Mouse (Mus musculus) frontal cortex, adult (tissue): Measurements from ENCODE around the gene Trim37.

ENCODE experiments used
- ATAC-seq: cut with Nextera tagmentation; 2 replicates; pipeline ENCODE4 v1.9.2; 2017; ENCODE audit warnings: mild to moderate bottlenecking, moderate library complexity, mixed read lengths; ENCODE audit not compliant: low TSS enrichment

The Trim37 gene

DNA sequence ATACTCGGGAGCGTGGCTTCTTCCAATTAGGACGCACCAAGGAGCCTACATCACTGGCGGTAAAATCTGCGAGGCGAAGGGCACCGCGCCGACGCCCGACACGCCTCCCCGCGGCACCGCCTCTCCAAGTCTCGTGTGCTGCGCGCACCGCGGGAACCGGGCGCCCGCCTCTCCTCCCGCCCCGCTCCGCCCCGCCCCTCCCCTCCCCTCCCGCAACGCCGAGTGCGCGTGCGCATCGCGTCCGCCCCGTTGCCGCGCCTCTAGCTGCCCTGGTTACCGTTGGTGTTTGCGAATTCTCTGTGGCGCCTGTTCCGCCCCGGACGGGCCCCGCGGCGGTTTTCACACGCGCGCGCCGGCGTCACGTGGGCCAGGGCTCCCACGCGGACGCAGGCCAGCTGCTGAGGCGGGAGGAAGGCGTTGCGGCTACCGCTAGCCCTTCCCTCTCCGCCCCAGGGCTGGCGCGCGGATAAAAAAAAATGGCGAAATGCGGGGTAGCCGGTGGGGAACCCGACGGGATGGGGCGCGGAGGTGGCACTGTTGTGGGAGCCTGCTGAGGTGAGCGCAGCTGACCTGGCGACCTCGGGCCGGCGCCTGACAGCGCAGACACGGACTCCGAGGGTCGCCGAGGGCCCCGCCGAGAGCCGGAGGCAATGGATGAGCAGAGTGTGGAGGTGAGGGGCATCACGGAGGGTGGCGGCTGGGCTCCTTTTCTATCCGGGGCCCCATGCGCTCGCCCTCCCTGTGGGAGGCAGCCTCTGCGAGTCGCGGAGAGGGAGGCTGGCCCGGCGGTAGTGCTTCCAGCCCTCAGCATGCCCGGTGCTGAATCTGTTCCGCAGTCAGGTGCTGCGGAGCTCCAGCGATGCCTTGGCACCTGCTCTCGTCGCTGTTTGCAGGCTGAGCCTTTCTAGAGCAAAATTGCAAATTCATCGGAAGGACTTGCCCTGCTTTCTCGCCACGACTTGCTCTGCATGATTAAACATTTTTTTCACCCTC lies at the start of gene Trim37:
Gene Trim37 (plus strand): TSS at position 254 of the 993 bp plus-strand sequence.
- ATAC-seq, result peak; percentile 95

DNA sequence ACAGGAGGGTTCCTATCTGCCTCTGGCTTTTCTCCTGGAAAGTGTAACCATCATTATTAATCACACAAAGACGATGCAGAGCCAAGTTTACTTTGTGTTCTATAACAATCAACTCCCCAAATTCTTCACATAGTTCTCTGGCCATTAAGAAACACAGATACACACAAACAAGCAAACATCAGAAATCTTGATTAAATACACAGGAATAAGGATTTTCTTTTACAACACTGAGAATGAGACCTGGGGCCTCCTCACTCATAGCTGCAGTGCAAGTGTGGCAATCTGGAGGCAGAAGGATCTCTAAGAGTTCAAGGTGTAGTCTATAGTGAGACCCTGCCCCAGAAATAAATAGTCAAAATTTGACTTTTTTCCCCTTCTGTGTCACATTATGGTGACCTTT lies 43.2 kb upstream of the Trim37 start:
- no peak for ATAC-seq

DNA sequence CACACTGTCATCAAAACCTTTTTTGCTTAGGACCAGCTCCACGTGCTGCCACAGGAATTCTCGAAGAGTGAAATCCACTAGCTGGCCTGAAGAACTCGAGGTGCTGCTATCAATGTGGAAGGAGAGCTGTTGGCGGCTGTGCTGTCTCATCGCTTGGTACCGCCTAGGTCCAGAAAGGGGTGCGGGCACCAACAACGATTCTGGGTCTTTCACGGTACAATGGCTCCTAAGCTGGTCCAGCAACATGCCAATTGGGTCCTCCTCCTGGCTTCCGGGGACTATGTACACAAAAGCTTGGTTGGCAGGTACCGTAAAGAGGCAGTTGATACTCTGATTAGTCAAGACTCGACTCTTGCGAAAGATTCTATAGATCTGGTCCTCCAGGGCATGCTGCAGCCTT lies 41.4 kb upstream of the Trim37 start:
- ATAC-seq, result no peak

DNA sequence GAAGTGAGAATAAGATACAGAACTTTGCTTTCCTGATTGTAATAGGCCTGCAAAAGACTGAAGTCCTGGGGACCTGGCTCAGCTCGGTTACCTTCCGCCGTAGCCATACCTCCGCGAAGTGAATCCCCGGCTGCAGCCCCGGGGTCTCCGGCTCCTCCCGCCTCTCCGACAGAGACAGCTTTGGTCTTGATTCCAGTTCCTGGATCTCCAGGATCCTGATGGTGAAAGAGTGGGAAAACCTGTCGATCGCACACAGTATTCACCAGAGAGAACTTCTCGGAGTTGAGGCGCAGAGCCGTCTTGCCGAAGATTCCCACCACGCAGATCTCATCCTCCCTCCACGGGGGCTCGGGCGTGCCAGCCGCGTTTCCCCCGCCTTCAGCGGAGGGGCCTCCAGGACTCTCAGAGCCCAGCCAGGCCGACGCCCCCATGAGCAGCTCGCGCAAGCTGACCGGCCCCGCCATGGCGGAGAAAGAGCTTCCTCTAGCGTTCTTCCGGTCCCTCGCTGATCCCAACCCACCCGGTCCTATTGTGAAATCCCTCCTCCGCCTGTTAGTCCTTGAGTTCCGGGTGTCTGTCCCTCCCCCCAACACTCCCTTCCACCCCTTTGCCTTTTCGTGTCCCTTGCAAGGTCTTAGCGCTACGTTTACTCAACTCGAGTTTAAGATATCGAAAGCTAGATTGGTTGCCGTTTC lies 40.4 kb upstream of the Trim37 start, which contains the start of gene Smg8:
Gene Smg8 (minus strand): TSS at position 485 of the 695 bp plus-strand sequence.
- ATAC-seq, result peak; percentile 97

DNA sequence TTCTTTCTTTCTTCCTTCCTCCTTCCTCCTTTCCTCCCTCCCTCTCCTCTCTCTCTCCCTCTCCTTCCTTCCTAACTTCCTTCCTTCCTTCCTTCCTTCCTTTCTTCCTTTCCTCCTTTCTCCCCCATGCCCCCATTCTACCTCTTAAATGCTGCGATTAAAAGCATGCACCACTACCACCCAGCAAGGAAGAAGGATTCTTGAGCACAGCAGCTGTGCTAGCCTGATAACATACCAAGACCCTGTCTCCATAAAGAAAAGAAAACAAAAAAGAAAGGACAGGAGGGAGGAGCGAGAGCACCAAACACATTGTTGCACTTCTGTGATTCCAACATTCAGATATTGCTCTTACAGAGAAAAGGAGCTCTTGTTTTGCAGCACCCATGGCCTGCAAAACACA lies 39.7 kb upstream of the Trim37 start:
- ATAC-seq, result no peak

DNA sequence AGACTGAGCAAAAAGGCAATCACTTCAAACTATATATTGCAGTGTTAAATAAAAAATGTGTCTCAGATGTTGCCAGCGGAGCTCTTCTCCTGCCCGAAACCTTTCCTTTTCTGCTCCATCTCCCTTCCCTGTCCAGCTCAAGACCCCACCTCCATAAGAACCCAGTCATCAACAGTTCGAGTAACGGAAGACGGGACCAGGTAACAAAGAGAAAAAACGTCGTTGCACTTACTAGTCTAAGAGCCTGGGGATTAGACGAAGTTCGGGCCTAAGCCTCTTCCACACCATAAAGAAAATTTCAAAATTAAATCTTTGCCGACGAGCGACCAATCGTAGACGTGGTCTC lies 18.5 kb upstream of the Trim37 start, which contains the start of gene Prr11:
Gene Prr11 (minus strand): TSS at position 300 of the 346 bp plus-strand sequence.
- ATAC-seq, result no peak

DNA sequence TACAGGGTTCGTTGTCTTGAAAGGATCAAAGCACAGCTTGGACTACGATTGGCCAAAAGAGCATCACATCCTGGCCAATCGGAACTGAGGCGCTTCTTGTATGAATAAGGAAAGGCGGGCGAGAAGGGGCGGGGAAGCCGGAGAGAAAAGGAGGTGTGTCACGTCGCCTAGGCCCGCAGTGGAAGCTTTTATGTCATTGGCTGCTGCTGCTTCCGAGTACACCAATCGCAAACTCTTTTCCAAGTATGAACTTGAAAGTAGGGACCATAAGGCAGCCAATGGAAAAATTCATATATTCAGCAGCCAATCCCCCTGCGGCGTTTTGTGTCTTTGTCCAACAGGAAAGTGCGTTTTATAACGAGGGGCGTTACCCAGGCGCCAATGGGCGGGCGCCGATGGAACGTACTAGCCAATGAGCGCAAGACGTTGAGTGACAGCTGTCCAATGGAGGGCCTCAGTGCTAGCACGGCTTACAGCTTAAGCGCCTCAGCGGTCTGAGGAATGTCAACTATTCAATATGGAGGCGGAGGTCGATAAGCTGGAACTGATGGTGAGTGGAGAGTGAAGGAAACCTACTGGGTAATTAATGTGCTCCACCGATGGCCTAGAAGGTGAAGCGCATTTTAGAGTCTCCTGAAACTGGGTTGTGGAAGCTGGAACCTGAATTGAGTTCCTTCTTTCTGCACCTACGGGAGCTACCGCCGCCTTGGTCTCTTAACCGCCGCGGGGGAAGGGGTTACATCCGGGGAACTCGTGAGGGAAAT lies 17.9 kb upstream of the Trim37 start, which contains the start of gene Ska2:
Gene Ska2 (plus strand): TSS at position 480 of the 764 bp plus-strand sequence.
- peak; percentile 98 for ATAC-seq

DNA sequence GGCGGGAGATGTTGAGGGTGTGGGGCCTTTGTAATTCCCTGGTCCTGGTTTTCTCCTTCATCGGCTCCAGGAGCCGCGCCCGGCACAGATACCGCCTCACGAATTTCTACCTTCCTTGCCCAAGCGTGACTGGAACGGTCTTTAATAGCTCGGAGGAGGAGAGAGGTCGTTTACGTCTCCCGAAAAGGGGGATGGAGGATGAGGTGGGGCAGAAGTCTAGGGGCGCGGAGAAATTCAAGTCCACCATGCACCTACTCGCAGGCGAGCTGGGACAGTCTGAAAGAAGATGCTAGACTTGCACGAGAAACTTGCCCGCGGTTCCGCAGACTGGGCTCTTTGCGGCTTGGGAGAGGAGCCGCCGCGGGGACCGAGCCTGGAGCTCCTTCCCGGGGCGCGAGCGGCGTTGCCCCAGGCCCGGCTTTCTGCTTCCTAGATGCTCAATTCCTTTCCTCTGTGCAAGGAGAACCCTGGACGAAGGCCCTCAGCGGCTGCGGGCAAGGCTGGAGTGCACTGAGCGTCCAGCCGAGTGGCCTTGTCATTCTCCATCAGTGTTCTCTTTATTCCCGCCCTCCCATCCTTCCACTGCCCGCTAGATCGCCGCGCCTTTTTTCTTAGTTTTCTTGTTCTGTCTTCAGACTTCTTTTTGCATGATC lies 17.2 kb upstream of the Trim37 start:
- ATAC-seq, result no peak; the same call in 1 of the 2 replicates

DNA sequence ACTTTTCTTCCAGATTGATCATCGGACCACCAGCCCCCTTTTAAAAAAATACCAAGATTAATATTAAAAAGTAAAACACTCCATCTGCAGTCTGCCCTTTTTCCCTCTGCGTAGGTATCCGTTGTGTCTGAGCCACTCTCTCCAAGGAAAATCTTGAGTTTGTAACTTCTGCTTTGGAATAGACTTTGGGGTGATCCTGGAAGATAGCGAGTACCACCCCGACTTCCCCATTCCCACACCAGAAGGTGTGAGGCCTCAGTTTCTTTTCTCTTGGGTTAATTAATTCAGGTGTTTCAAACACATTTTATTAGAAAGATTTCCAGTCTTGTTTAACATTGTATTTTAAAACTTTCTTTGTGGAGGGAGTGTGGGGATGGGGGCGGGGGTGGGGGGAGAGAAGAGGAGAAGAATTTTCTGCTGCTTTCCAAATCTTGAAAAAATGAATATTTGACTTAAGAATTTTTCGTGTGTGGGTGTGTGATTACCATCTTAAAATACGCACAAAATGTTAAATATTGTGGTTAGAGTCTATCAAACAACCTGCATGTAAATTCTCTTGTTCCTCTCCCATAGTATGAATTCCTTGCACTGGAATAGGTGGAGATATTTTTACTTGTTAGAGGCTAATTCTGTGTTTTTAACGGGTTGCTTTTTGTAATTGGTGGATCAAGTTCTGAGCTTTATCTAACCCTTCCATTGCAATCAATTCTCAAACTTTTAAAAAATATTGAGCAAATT lies 16.5 kb upstream of the Trim37 start:
- ATAC-seq, result no peak

DNA sequence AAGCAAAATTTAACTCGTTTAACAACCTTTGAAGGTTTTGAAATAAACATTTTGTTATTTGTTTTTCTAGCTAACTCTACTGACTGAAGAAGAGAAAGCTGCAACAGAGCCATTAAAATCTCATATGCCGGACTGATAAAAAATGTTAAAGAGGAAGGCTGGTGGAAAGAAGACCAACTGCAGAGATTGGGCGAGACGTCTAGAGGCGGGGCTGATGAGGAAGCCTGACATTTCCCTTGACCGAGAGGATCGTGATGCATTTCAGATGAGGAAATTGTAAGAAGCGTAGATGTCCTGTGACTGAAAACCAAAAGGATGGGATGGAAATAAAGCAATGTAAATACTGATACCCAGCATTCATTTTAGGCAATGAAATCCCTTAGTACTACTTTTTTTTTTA lies 5.0 kb upstream of the Trim37 start:
- no peak for ATAC-seq

DNA sequence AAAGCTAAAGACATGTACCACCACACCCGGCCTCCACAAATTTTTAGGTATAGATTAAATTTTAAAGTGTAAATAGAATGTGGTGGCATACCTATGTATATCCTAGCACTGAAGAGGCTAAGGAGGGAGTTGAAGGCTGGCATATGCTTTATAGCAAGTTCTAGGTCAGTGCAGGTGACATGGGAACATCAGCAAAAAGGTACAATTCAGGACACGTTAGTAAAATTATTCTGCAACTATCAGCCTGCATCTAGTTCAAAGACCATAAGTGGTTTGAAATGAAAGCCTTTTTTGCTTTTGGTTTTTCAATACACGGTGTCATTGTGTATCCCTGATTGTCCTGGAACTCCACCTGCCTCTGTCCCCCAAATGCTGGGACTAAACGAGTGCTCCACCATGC lies 1.3 kb upstream of the Trim37 start:
- no peak for ATAC-seq

DNA sequence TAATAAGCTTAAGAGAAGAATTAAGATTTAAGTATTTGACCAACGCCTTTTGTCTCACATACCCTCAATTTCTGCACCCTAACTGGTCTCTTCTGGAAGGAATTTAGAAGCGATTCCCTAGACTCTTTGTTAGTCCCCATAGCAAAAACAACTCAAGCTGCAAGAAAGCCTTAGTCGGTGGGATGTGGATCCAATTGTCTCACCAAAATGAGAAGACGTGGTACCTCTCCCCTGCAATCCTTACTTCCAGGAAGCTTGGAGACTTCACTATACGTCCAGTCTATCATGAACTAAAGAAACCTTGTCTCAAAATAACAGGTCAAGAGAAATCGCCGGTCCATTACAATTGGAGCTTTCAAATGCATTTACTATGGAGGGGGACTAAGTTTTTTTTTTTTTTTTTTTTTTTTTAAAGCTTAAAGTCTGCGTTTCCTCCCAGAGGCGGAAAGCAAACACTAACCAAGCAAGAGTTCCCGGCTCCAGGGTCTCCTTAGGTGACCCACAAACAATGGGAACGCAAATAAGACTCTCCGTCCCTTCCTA lies 525 bp upstream of the Trim37 start:
- no peak for ATAC-seq

DNA sequence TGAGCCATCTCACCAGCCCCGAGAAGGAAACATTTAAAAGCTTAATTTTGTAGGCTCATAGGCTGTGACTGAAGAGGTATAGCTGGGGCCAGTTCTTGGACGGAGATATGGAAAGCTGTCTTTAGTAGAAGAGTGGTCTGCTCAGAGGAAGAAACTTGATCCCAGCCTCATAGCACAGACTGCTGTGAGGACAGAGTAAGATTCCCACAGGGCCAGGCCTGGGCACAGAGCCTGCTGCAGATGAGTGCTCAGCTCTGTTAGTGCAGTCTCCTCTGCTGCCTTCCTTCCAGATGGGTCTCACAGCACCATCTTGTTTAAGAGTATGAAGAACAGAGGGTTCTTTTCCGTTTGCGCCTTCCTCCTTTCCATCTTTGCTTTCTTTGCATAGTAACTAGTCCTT lies 9.4 kb downstream of the Trim37 start:
- no peak for ATAC-seq

DNA sequence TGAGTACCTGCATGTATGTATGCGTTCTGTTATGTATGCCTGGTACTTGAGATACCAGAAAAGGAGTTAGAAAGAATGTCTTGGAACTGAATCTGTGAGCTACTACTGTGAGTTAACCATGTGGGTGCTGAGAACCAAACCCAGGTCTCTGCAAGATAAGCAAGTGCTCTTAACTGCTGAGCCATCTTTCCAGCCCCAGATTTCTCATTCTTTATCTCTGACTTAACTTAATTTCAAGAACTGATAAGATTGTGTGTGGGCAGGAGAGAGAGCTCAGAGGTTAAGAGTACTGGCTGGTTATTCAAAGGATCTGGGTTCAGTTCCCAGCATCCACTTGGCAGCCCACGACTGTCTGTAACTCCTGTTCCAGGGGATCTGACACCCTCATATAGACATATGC lies 31.1 kb downstream of the Trim37 start:
- ATAC-seq, result no peak

DNA sequence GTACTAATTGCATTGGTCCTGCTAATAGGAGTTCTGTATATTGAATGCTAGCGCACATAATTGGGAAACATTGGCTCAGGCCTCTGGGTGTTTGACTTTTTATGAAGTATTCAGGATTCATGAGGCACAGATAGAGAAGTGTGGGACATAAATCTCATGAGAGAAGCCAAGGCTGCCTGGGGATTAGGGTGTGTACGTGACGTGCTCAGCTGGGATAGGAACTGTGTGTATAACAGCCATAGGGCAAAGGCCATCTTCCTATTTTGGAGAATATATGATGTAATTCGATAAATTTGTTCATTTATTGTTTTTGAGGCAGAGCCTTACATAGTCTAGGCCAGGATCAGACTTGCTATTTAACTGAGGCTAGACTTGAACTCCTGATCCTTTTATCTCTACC lies 35.8 kb downstream of the Trim37 start:
- ATAC-seq, result no peak

DNA sequence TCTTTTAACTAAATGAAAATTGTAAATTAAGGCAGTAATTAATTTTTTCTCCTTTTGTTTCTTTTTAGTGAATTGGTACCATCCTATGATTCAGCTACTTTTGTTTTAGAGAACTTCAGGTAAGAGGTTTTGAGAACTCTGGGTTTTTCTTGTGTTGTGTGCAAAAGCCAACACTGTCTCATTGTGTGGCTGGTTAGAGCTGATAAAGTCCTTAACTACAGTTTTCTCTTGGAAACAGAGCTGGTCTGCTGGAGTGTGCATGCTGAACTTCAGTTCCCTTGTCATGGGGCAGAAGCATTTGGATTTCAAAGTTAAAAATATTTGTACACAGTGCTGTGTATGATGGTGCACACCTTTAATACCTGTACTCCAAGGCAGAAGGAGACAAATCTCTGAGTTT lies 36.9 kb downstream of the Trim37 start:
- no peak for ATAC-seq

DNA sequence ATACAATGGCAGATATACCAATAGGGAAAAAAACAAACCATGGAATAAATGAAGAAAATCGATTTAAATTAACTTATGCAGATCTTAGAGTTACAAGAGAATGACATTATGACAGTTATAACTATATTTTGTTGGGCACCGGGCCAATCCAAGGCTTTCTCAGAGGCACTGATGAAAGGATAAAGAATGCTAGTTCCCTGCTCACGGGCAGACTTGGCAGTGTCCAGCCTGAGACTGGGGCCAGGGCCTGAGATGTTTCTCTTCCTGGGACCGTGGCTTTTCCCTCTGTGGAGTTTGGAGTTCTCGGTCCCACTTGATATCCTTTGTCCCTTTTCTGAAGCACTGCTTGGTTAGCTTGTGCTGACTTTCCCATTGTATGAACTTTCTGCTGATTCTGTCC lies 46.7 kb downstream of the Trim37 start:
- ATAC-seq, result no peak

DNA sequence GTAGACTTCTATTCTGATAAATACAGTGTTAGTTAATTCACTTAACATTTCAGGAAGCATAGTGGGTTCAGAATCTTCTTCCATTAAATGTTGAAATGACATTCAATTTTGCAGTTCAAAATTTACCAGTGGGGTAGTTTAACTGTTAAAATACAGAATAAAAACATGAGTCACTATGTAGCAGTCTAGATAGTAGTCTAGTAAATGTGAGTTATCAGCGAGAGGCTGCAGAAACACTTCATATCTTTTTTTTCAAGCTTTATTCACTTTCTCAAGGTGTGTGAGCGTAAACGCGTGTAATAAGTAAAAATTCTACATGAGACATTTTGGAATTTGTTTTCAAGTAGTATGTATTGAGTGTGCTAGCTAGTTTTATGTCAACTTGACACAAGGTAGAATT lies 48.2 kb downstream of the Trim37 start:
- ATAC-seq, result no peak

DNA sequence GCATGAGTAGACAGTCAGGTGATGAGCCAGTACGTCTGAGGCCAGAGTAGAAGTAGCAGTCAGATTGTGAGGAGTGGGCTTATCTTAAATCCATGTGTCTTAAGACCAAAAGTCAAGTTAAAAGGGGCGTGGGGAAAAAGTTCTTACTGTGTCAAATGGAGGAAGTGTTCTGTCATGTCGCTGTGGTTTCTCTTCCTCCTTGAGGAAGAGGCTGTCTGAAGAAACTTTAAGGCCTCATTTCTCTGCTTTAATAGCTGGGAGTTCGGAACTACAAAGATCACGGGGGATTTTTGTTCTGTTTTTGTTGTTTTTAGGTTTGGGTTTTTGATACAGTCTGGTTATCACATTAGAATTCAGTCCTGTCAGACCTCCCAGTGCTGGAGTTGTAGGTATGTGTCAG lies 85.4 kb downstream of the Trim37 start:
- ATAC-seq, result no peak

DNA sequence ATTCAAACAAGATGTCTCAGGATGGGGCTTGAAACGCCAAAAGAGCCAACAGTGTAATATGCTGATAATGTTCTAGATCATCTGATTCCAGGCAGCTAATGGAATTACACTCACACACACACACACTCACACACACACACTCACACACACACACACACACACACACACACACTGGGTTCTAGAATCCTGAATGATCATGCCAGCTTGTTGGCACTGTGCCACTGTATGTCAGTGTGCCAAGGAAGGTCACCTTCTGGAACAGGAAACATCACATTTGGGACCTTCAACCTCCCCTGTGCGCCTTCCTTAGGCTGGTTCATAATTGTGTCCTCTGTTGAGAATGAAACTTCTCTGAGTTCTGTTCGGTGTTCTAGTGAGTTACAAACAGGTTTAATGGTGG lies 95.8 kb downstream of the Trim37 start:
- no peak for ATAC-seq

DNA sequence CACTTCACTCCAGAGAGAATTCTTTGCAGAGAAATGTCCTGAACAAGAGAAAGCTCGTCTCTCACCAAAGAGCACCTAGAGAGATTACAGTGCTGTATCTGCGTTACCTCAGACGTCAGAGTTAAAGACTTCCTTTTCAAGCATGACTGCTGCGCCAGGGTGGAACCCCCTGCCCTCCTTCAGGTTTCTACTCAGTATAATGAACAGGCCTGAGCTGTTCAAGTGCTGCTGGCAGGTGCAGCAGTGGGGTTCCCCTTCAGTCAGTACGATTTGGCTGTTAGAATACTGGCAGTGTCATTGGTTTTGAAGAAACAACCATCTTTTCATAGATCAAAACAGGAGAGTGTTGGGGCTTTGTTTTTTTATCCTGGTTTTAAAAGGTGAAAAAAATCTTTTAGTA lies 100.2 kb downstream of the Trim37 start:
- ATAC-seq, result no peak
